Mouse (Mus musculus) embryonic facial prominence, embryonic 12.5 days (tissue): ENCODE results near the gene Sstr1. TPM values are rescaled to one million over a fixed set of nuclear protein-coding genes. Genes with fewer than 3 reads are reported as not detected.

Experiments used
- ATAC-seq: fragments of 200-750 bp; cut with Nextera tagmentation; 2 replicates; pipeline ENCODE4 v1.8.0; 2017; ENCODE audit not compliant: insufficient number of reproducible peaks, insufficient read depth, low FRiP score, low TSS enrichment
- H3K27ac ChIP-seq: fragments of 300-500 bp; sonication (generic); 2 replicates; pipeline ENCODE4 v1.5.1; 2016; ENCODE audit warnings: mild to moderate bottlenecking
- H3K27me3 ChIP-seq: fragments of 300-500 bp; sonication (generic); 2 replicates; pipeline ENCODE4 v1.6.1; 2016; ENCODE audit warnings: mild to moderate bottlenecking, moderate library complexity
- H3K36me3 ChIP-seq: fragments of 300-500 bp; sonication (generic); 2 replicates; pipeline ENCODE4 v1.6.1; 2016; ENCODE audit warnings: mild to moderate bottlenecking
- H3K4me1 ChIP-seq: fragments of 300-500 bp; sonication (generic); 2 replicates; pipeline ENCODE4 v1.6.1; 2016
- H3K4me2 ChIP-seq: fragments of 300-500 bp; sonication (generic); replicated peaks from 2 replicates; pipeline ENCODE4 v1.6.1; 2016; ENCODE audit warnings: mild to moderate bottlenecking, moderate library complexity
- H3K4me3 ChIP-seq: fragments of 300-500 bp; sonication (generic); 2 replicates; pipeline ENCODE4 v1.5.1; 2016; ENCODE audit warnings: mild to moderate bottlenecking
- H3K9ac ChIP-seq: fragments of 300-500 bp; sonication (generic); 2 replicates; pipeline ENCODE4 v1.6.1; 2016; ENCODE audit warnings: mild to moderate bottlenecking, moderate library complexity
- H3K9me3 ChIP-seq: fragments of 300-500 bp; sonication (generic); 2 replicates; pipeline ENCODE4 v1.6.1; 2016; ENCODE audit warnings: mild to moderate bottlenecking, moderate library complexity
- WGBS: fragments of 180-500 bp; shearing (Covaris S2); methylation state at CpG from one replicate; pipeline ENCODE4 v1.1.7; 2016; 5-methylcytosine and 5-hydroxymethylcytosine counted together
- polyA plus RNA-seq: library from polyadenylated mRNA; unstranded; fragments of >200 nt; fragmentation: Nextera tagmentation; extraction: Ambion mirVana; gene quantifications from 2 replicates; pipeline ENCODE4 v1.2.1, GENCODE M21; 2016

Gene Sstr1
- 2.0 and 2.5 TPM in 2 replicates for polyA plus RNA-seq

- Histone ChIP-seq H3K27ac (no peak within 1 kb of the TSS), H3K4me3 (peak within 1 kb of the TSS; percentile 48), H3K9ac (peak within 1 kb of the TSS; percentile 31; the same call in 1 of the 2 replicates), H3K4me1 (peaks cover 11% of the 10 kb centered on the region), H3K36me3 (no peaks in the 10 kb centered on the region), H3K27me3 (peaks cover 39% of the 10 kb centered on the region), H3K9me3 (no peaks in the 10 kb centered on the region), H3K4me2 (peak within 1 kb of the TSS; percentile 90)
- WGBS = 12% methylated on average over 21 of the region's 21 CpGs
- ATAC-seq = no peak; the same call in 1 of the 2 replicates
Observed at GRCm38 (mm10) chr12:58211163-58212071, at the start of gene Sstr1. Sstr1 (plus strand) TSS chr12:58211772.

GRCm38 (mm10) chr12:58198810-58199209 lies 12.8 kb upstream of the Sstr1 start:
- Histone ChIP-seq H3K27ac (no peak overlapping the region), H3K36me3 (no peaks in the 10 kb centered on the region), H3K27me3 (no peaks in the 10 kb centered on the region), H3K4me2 (no peak overlapping the region), H3K4me1 (no peaks in the 10 kb centered on the region), H3K9me3 (no peaks in the 10 kb centered on the region), H3K4me3 (no peak overlapping the region), H3K9ac (no peak overlapping the region)
- ATAC-seq = no peak
- 88% methylated on average over 1 of the region's 1 CpGs for WGBS

GRCm38 (mm10) chr12:58201190-58201589 lies 10.4 kb upstream of the Sstr1 start:
- H3K27ac ChIP-seq = no peak overlapping the region
- ATAC-seq = no peak
- no peaks in the 10 kb centered on the region for H3K9me3 ChIP-seq
- H3K4me2 ChIP-seq = no peak overlapping the region
- no peak overlapping the region for H3K4me3 ChIP-seq
- H3K4me1 ChIP-seq = no peaks in the 10 kb centered on the region
- no peak overlapping the region for H3K9ac ChIP-seq
- no peaks in the 10 kb centered on the region for H3K36me3 ChIP-seq
- no peaks in the 10 kb centered on the region for H3K27me3 ChIP-seq

GRCm38 (mm10) chr12:58207956-58208355 lies 3.6 kb upstream of the Sstr1 start:
- H3K9me3 ChIP-seq = no peaks in the 10 kb centered on the region
- H3K27ac ChIP-seq = no peak overlapping the region
- no peak overlapping the region for H3K4me2 ChIP-seq
- no peak overlapping the region for H3K9ac ChIP-seq
- H3K4me3 ChIP-seq = no peak overlapping the region
- H3K27me3 ChIP-seq = peaks cover 27% of the 10 kb centered on the region
- ATAC-seq = no peak
- no peaks in the 10 kb centered on the region for H3K36me3 ChIP-seq
- H3K4me1 ChIP-seq = peaks cover 6% of the 10 kb centered on the region
- WGBS = 88% methylated on average over 1 of the region's 1 CpGs

- no peak overlapping the region for H3K27ac ChIP-seq
- peaks cover 11% of the 10 kb centered on the region for H3K4me1 ChIP-seq
- peaks cover 39% of the 10 kb centered on the region for H3K27me3 ChIP-seq
- H3K36me3 ChIP-seq = no peaks in the 10 kb centered on the region
- peak overlapping the region; percentile 90 for H3K4me2 ChIP-seq
- H3K9ac ChIP-seq = peak overlapping the region; percentile 31; the same call in 1 of the 2 replicates
- peak; percentile 59; the same call in 1 of the 2 replicates for ATAC-seq
- H3K9me3 ChIP-seq = no peaks in the 10 kb centered on the region
- under 1% methylated on average over 39 of the region's 39 CpGs for WGBS
- peak overlapping the region; percentile 48 for H3K4me3 ChIP-seq
Observed at GRCm38 (mm10) chr12:58212261-58212923, 820 bp downstream of the Sstr1 start.

GRCm38 (mm10) chr12:58212924-58213450 lies 1.4 kb downstream of the Sstr1 start:
- no peak for ATAC-seq
- peaks cover 11% of the 10 kb centered on the region for H3K4me1 ChIP-seq
- no peak overlapping the region for H3K9ac ChIP-seq
- peaks cover 39% of the 10 kb centered on the region for H3K27me3 ChIP-seq
- H3K36me3 ChIP-seq = no peaks in the 10 kb centered on the region
- H3K27ac ChIP-seq = no peak overlapping the region
- peak overlapping the region; percentile 90 for H3K4me2 ChIP-seq
- WGBS = 3% methylated on average over 29 of the region's 29 CpGs
- H3K4me3 ChIP-seq = peak overlapping the region; percentile 48
- no peaks in the 10 kb centered on the region for H3K9me3 ChIP-seq

GRCm38 (mm10) chr12:58213451-58214288 lies 2.1 kb downstream of the Sstr1 start:
- peaks cover 11% of the 10 kb centered on the region for H3K4me1 ChIP-seq
- WGBS = under 1% methylated on average over 40 of the region's 40 CpGs
- no peaks in the 10 kb centered on the region for H3K36me3 ChIP-seq
- ATAC-seq = no peak
- H3K9ac ChIP-seq = 0 out of 2 replicates have a peak overlapping the region, but pooled peaks have one; percentile 24
- H3K4me2 ChIP-seq = peak overlapping the region; percentile 90
- H3K9me3 ChIP-seq = no peaks in the 10 kb centered on the region
- no peak overlapping the region for H3K27ac ChIP-seq
- peaks cover 39% of the 10 kb centered on the region for H3K27me3 ChIP-seq
- peak overlapping the region; percentile 48 for H3K4me3 ChIP-seq

GRCm38 (mm10) chr12:58214289-58215136 lies 2.9 kb downstream of the Sstr1 start:
- Histone ChIP-seq H3K36me3 (no peaks in the 10 kb centered on the region), H3K4me2 (peak overlapping the region; percentile 90), H3K4me1 (peaks cover 11% of the 10 kb centered on the region), H3K9ac (0 out of 2 replicates have a peak overlapping the region, but pooled peaks have one; percentile 24), H3K9me3 (no peaks in the 10 kb centered on the region), H3K27ac (no peak overlapping the region), H3K4me3 (peak overlapping the region; percentile 48), H3K27me3 (peaks cover 39% of the 10 kb centered on the region)
- no peak for ATAC-seq
- 6% methylated on average over 13 of the region's 13 CpGs for WGBS

- Histone ChIP-seq H3K4me2 (no peak overlapping the region), H3K27ac (no peak overlapping the region), H3K9ac (no peak overlapping the region), H3K4me3 (no peak overlapping the region), H3K4me1 (peaks cover 11% of the 10 kb centered on the region), H3K27me3 (peaks cover 29% of the 10 kb centered on the region), H3K9me3 (no peaks in the 10 kb centered on the region), H3K36me3 (no peaks in the 10 kb centered on the region)
- ATAC-seq = no peak
- WGBS = 28% methylated on average over 2 of the region's 2 CpGs
Observed at GRCm38 (mm10) chr12:58216218-58216617, 4.6 kb downstream of the Sstr1 start.

GRCm38 (mm10) chr12:58219078-58219477 lies 7.5 kb downstream of the Sstr1 start:
- no peaks in the 10 kb centered on the region for H3K9me3 ChIP-seq

More at GRCm38 (mm10) chr12:58219078-58219477, 7.5 kb downstream of the Sstr1 start:
- Histone ChIP-seq H3K27ac (no peak overlapping the region), H3K4me2 (no peak overlapping the region), H3K36me3 (no peaks in the 10 kb centered on the region), H3K4me3 (no peak overlapping the region), H3K4me1 (no peaks in the 10 kb centered on the region), H3K9ac (no peak overlapping the region), H3K27me3 (peaks cover 1% of the 10 kb centered on the region)
- WGBS = 95% methylated on average over 3 of the region's 3 CpGs
- no peak for ATAC-seq
